Mouse (Mus musculus) kidney, embryonic 15.5 days (tissue): Measurements from ENCODE around the gene Ino80e. TPM values are rescaled to one million over a fixed set of nuclear protein-coding genes. Genes with fewer than 3 reads are reported as not detected.

ENCODE experiments used
- ATAC-seq: fragments of 200-750 bp; cut with Nextera tagmentation; replicated peaks from 2 replicates; pipeline ENCODE4 v1.8.0; 2017; ENCODE audit warnings: moderate TSS enrichment; ENCODE audit not compliant: low FRiP score
- H3K27ac ChIP-seq: fragments of 300-500 bp; sonication (generic); 2 replicates; pipeline ENCODE4 v1.5.1; 2015; ENCODE audit warnings: mild to moderate bottlenecking, inconsistent platforms
- H3K27me3 ChIP-seq: fragments of 300-500 bp; sonication (generic); 2 replicates; pipeline ENCODE4 v1.6.1; 2015; ENCODE audit warnings: inconsistent platforms
- H3K36me3 ChIP-seq: fragments of 300-500 bp; sonication (generic); 2 replicates; pipeline ENCODE4 v1.6.1; 2015; ENCODE audit warnings: inconsistent platforms
- H3K4me1 ChIP-seq: fragments of 300-500 bp; sonication (generic); 2 replicates; pipeline ENCODE4 v1.6.1; 2015; ENCODE audit warnings: inconsistent platforms
- H3K4me2 ChIP-seq: fragments of 300-500 bp; sonication (generic); 2 replicates; pipeline ENCODE4 v1.6.1; 2015; ENCODE audit warnings: moderate library complexity, mild to moderate bottlenecking, inconsistent platforms
- H3K4me3 ChIP-seq: fragments of 300-500 bp; sonication (generic); replicated peaks from 2 replicates; pipeline ENCODE4 v1.5.1; 2015; ENCODE audit warnings: mild to moderate bottlenecking, inconsistent platforms
- H3K9ac ChIP-seq: fragments of 300-500 bp; sonication (generic); 2 replicates; pipeline ENCODE4 v1.6.1; 2015; ENCODE audit warnings: mild to moderate bottlenecking, inconsistent platforms
- H3K9me3 ChIP-seq: fragments of 300-500 bp; sonication (generic); replicated peaks from 2 replicates; pipeline ENCODE4 v1.6.1; 2016; ENCODE audit warnings: inconsistent platforms
- WGBS: fragments of 180-500 bp; shearing (Covaris S2); methylation state at CpG from one replicate; pipeline ENCODE4 v1.1.7; 2015; ENCODE audit warnings: mixed read lengths; 5-methylcytosine and 5-hydroxymethylcytosine counted together
- polyA plus RNA-seq: library from polyadenylated mRNA; unstranded; fragments of >200 nt; fragmentation: Nextera tagmentation; extraction: Ambion mirVana; gene quantifications from 2 replicates; pipeline ENCODE4 v1.2.1, GENCODE M21; 2015

The Ino80e gene
- polyA plus RNA-seq, 1 experiment from 2014 or later, result 91.0 TPM

DNA sequence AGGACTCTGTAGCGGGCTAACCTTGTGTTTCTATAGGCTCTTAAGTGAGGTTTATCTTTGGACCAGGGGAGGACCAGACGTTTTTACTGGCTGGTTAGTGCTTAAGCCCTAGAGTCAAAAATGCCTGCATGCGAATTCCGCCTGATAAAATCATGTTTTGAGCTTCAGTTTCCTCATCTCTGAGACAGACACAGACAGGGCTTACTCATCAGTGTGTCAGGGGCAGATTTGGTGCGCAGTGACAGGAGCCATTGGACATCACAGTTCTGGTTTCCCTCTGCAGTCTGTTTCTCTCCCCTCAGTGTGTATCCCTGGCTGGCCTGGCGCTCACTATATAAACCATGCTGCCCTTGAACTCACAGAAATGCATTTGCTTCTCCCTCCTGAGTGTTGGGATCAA, 59.0 kb downstream of the Ino80e start:
- no peak for ATAC-seq
- 90% methylated on average over 6 of the region's 6 CpGs for whole genome bisulfite sequencing
- Histone ChIP-seq H3K27ac (no peak overlapping the region), H3K9me3 (no peaks in the 10 kb centered on the region), H3K4me3 (no peak overlapping the region), H3K36me3 (peaks cover 33% of the 10 kb centered on the region), H3K4me2 (no peak overlapping the region), H3K4me1 (peaks cover 29% of the 10 kb centered on the region), H3K9ac (no peak overlapping the region), H3K27me3 (no peaks in the 10 kb centered on the region)

DNA sequence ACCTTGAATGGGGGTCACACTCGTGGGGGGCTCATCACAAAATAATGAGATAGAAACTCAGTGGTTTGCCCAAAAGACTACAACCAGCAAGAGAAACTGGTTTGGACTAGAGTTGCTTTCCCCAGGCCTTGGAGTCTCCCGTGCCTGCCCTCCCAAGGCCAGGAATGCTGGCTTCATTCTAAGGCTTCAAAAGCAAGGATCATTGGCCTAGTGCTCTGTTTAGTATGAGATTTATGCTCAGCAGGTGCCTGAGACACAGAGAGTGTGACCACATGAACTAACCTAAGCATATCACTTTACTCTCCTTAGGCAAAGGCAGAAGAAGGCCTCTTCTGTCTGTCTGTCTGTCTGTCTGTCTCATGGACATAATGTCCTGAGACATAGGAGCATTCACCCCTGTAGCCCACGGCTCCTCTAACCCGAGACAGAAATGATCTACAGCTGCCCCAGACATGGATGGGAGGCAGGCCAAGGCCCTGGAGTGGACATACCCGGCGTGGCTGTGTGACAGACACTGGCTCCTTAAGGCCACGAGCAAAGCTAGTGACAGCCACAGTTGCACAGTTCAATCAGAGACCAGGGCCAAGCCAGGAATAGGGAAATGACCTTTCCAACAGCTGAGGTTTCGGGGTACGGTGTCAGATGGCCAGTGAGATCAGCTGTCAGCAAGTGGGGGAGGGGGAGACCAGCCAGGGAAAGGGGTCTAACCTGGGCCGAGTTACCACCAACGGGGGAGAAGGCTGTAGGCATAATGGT, 59.9 kb downstream of the Ino80e start:
- no peak for ATAC-seq
- H3K4me1 ChIP-seq, result peaks cover 29% of the 10 kb centered on the region
- H3K9ac ChIP-seq, result no peak overlapping the region
- 71% methylated on average over 11 of the region's 11 CpGs for WGBS
- no peak overlapping the region for H3K27ac ChIP-seq
- no peaks in the 10 kb centered on the region for H3K27me3 ChIP-seq
- H3K4me3 ChIP-seq, result no peak overlapping the region
- peaks cover 36% of the 10 kb centered on the region for H3K36me3 ChIP-seq
- no peaks in the 10 kb centered on the region for H3K9me3 ChIP-seq
- no peak overlapping the region for H3K4me2 ChIP-seq

DNA sequence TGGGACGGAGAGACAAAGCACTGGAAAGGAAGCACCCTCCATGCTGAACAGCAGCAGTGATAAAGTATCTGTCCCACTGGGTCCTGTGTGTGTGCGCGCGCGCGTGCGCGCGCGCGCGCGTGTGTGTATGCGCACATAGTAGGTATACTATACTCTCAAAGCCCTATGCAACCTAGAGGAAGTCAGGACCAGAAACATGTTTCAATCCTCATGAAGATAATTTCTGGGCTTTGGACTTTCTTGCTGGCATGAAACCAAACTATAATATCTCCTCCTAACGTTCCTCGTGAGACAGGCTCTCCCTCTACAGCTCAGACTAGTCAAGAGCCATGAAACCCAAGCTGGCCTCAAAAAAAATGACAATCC, 61.1 kb downstream of the Ino80e start:
- 0 out of 2 replicates have a peak overlapping the region, but pooled peaks have one; percentile 99 for H3K27ac ChIP-seq
- no peaks in the 10 kb centered on the region for H3K9me3 ChIP-seq
- peaks cover 43% of the 10 kb centered on the region for H3K36me3 ChIP-seq
- no peak for ATAC-seq
- 94% methylated on average over 16 of the region's 16 CpGs for WGBS
- H3K9ac ChIP-seq, result 0 out of 2 replicates have a peak overlapping the region, but pooled peaks have one; percentile 16
- H3K4me3 ChIP-seq, result no peak overlapping the region
- H3K4me1 ChIP-seq, result peaks cover 36% of the 10 kb centered on the region
- no peaks in the 10 kb centered on the region for H3K27me3 ChIP-seq
- H3K4me2 ChIP-seq, result no peak overlapping the region

Other genes with a start within 250 kb of the Ino80e start
- 9.7 and 13.6 TPM in 2 replicates for gene Nupr1, start 231.5 kb downstream of the Ino80e start, polyA plus RNA-seq
- gene Sgf29, start 213.1 kb downstream of the Ino80e start, polyA plus RNA-seq, result 48.2 and 55.0 TPM in 2 replicates
- gene Sult1a1, start 185.9 kb downstream of the Ino80e start, polyA plus RNA-seq, result 6.2 and 8.3 TPM in 2 replicates
- gene Bola2, start 167.0 kb downstream of the Ino80e start, polyA plus RNA-seq, result 144 and 146 TPM in 2 replicates
- gene Slx1b, start 166.6 kb downstream of the Ino80e start, polyA plus RNA-seq, result 12.9 and 13.1 TPM in 2 replicates
- 17.9 and 24.3 TPM in 2 replicates for gene Coro1a, start 154.6 kb downstream of the Ino80e start, polyA plus RNA-seq
- 63.8 and 73.2 TPM in 2 replicates for gene Mapk3, start 102.8 kb downstream of the Ino80e start, polyA plus RNA-seq
- gene Gdpd3, start 96.0 kb downstream of the Ino80e start, polyA plus RNA-seq, result 1.8 and 1.9 TPM in 2 replicates
- gene Ypel3, start 85.4 kb downstream of the Ino80e start, polyA plus RNA-seq, result 81.5 and 82.2 TPM in 2 replicates
- 0.37 and 0.51 TPM in 2 replicates for gene Tbx6, start 80.9 kb downstream of the Ino80e start, polyA plus RNA-seq
- gene Ppp4c, start 69.9 kb downstream of the Ino80e start, polyA plus RNA-seq, result 257 and 272 TPM in 2 replicates
- gene Fam57b, start 64.7 kb downstream of the Ino80e start, polyA plus RNA-seq, result 0.52 and 0.54 TPM in 2 replicates
- gene 4930451I11Rik, start 30.7 kb downstream of the Ino80e start, polyA plus RNA-seq, result not detected in 2 replicates
- 6.6 and 11.4 TPM in 2 replicates for gene Doc2a, start 15.0 kb downstream of the Ino80e start, polyA plus RNA-seq
- 36.8 and 40.1 TPM in 2 replicates for gene Hirip3, start 405 bp downstream of the Ino80e start, polyA plus RNA-seq
- gene Taok2, start 22.3 kb upstream of the Ino80e start, polyA plus RNA-seq, result 45.8 and 54.2 TPM in 2 replicates
- gene Tmem219, start 60.5 kb upstream of the Ino80e start, polyA plus RNA-seq, result 28.5 and 31.6 TPM in 2 replicates
- 15.5 and 17.0 TPM in 2 replicates for gene Kctd13, start 66.5 kb upstream of the Ino80e start, polyA plus RNA-seq
- gene Asphd1, start 87.2 kb upstream of the Ino80e start, polyA plus RNA-seq, result 0.21 TPM in 1 of 2 replicates, not detected in the other
- 1.3 and 2.5 TPM in 2 replicates for gene Sez6l2, start 88.2 kb upstream of the Ino80e start, polyA plus RNA-seq
- 106 and 115 TPM in 2 replicates for gene Cdipt, start 113.5 kb upstream of the Ino80e start, polyA plus RNA-seq
- gene Cdiptos, start 113.7 kb upstream of the Ino80e start, polyA plus RNA-seq, result 1.4 and 1.5 TPM in 2 replicates
- gene Mvp, start 152.2 kb upstream of the Ino80e start, polyA plus RNA-seq, result 15.3 and 16.8 TPM in 2 replicates
- gene Pagr1b, start 154.1 kb upstream of the Ino80e start, polyA plus RNA-seq, result 0.45 TPM in 1 of 2 replicates, not detected in the other
- gene Pagr1a, start 155.0 kb upstream of the Ino80e start, polyA plus RNA-seq, result 44.8 and 59.5 TPM in 2 replicates
- 52.6 and 61.2 TPM in 2 replicates for gene Gm42742, start 158.7 kb upstream of the Ino80e start, polyA plus RNA-seq
- 5.4 and 7.2 TPM in 2 replicates for gene Prrt2, start 158.8 kb upstream of the Ino80e start, polyA plus RNA-seq
- 64.4 and 65.8 TPM in 2 replicates for gene Maz, start 164.7 kb upstream of the Ino80e start, polyA plus RNA-seq
- 136 and 141 TPM in 2 replicates for gene Kif22, start 180.1 kb upstream of the Ino80e start, polyA plus RNA-seq
- not detected in 2 replicates for gene Zg16, start 225.0 kb upstream of the Ino80e start, polyA plus RNA-seq
- gene AI467606, start 229.0 kb upstream of the Ino80e start, polyA plus RNA-seq, result 3.3 and 3.8 TPM in 2 replicates